Mouse (Mus musculus) C2C12 (cell line): ENCODE measurements around the gene Msto1.

Experiments
- CEBPB ChIP-seq: IDR thresholded peaks from one replicate; pipeline ENCODE4 v1.6.1; 2011; ENCODE audit warnings: low read depth, mild to moderate bottlenecking, control low read depth, moderate library complexity
- CTCF ChIP-seq: IDR thresholded peaks from one replicate; pipeline ENCODE4 v1.5.1; 2011; ENCODE audit not compliant: control insufficient read depth, insufficient read depth, insufficient read length
- FOSL1 ChIP-seq: IDR thresholded peaks from one replicate; pipeline ENCODE4 v1.8.0; 2011; ENCODE audit warnings: mild to moderate bottlenecking, low read length; ENCODE audit not compliant: poor library complexity, insufficient read depth, severe bottlenecking
- MAX ChIP-seq: IDR thresholded peaks from one replicate; pipeline ENCODE4 v1.6.1; 2011; ENCODE audit warnings: mild to moderate bottlenecking, control low read depth
- MYOD1 ChIP-seq: IDR thresholded peaks from one replicate; pipeline ENCODE4 v1.6.1; 2011; ENCODE audit warnings: low read depth; ENCODE audit not compliant: control insufficient read depth, insufficient read length
- MYOG ChIP-seq: IDR thresholded peaks from one replicate; pipeline ENCODE4 v1.6.1; 2011; ENCODE audit not compliant: control insufficient read depth, insufficient read length; ENCODE audit errors: extremely low read depth
- USF1 ChIP-seq: IDR thresholded peaks from one replicate; pipeline ENCODE4 v1.6.1; 2011; ENCODE audit warnings: low read depth, mild to moderate bottlenecking, control low read depth, moderate library complexity

GRCm38 (mm10) chr3:88913511-88914383 is at the start of gene Msto1:
- TF ChIP-seq CTCF = peak; percentile 8
- TF ChIP-seq MYOG = no peak
- TF ChIP-seq FOSL1 = no peak
- TF ChIP-seq USF1 = peak; percentile 82
- peak; percentile 44 for TF ChIP-seq MAX
- TF ChIP-seq MYOD1 = no peak
- no peak for TF ChIP-seq CEBPB
